Mouse (Mus musculus): ENCODE measurements around the gene C1qa. TPM values are rescaled to one million over a fixed set of nuclear protein-coding genes. Genes with fewer than 3 reads are reported as not detected.

Gene C1qa
- 20.5 and 23.0 TPM in 2 replicates for polyA plus RNA-seq (2015; fragmentation: Nextera tagmentation; extraction: Ambion mirVana)

- H3K36me3 ChIP-seq, result no peaks in the 10 kb centered on the region
- peaks cover 62% of the 10 kb centered on the region for H3K27me3 ChIP-seq
- no peak within 1 kb of the TSS for H3K9ac ChIP-seq
- no peak within 1 kb of the TSS for H3K27ac ChIP-seq
- WGBS, result 73% methylated on average over 9 of the region's 9 CpGs
- ATAC-seq (ENCODE audit: low FRiP score, low read depth), result no peak
- no peak within 1 kb of the TSS for H3K4me3 ChIP-seq
- 0 out of 2 replicates have a peak, but pooled peaks cover 9% of the 10 kb centered on the region for H3K4me1 ChIP-seq
- H3K9me3 ChIP-seq, result no peaks in the 10 kb centered on the region
- H3K4me2 ChIP-seq (replicated peaks), result no peak within 1 kb of the TSS
These were observed at the start of gene C1qa for GRCm38 (mm10) chr4:136898637-136899036. Gene C1qa (minus strand): TSS chr4:136898803.

DNA sequence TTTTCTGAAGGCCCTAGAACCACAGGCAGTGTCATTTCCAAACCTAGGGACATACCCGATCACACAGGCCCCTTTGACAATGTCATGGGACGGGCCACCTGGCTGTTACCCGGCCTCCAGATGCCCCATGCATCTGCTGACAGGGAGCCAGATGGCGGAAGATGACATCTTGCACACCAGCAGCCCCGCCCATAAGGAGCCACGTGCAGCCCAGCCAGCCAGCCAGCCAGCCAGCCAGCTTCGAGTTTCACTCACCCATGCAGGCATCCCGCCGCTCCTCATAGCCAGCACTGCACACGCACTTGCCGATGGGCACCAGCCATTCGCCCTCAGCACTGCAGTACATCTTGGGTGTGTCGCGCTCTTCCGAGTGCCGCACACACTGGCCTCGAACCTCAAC is 46.8 kb upstream of the C1qa start:
- H3K27ac ChIP-seq, result no peak overlapping the region; the same call in 1 of the 2 replicates
- H3K9ac ChIP-seq, result no peak overlapping the region
- H3K4me2 ChIP-seq (replicated peaks), result no peak overlapping the region
- no peaks in the 10 kb centered on the region for H3K9me3 ChIP-seq
- peaks cover 41% of the 10 kb centered on the region for H3K27me3 ChIP-seq
- no peak for ATAC-seq (ENCODE audit: low FRiP score, low read depth)
- no peak overlapping the region for H3K4me3 ChIP-seq
- H3K36me3 ChIP-seq, result no peaks in the 10 kb centered on the region
- H3K4me1 ChIP-seq, result peaks cover 34% of the 10 kb centered on the region
- 54% methylated on average over 17 of the region's 17 CpGs for WGBS

DNA sequence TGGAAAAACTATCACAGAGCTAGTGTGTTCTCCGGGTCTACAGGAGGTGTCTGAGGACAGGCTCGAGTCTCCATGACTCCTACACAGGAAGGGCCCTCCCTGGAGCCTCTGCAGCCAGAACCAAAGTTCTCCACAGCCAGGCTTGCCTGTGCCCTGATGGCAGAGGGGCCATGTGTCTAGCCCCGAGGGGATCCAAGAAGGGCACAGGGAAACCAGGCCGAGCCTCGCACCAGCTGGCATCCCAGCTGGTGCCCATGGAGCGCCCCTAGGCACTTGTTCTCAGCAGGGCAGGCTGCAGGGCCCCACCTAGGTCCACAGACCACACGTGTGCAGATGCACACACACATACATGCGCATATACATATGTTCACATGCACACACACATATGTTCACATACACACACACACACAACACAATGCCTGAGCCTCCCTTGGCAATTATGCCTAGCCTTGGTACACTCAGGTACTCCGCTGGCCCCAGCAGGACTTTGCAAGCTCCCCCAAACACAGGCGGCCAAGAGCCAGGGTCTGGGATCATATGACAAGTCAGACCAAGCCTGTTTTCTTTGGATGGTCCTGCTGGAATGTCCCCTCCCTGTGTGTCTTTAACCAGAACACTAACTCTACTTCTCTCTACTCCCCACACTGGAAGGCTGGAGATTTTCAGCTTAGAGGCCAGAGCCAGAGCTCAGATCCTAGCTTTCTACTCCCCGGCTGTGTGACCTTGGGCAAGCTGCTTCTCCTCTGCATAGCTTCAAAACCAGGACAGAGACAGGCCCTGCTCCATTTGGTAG is 46.2 kb upstream of the C1qa start:
- Histone ChIP-seq H3K9ac (no peak overlapping the region), H3K4me1 (peaks cover 34% of the 10 kb centered on the region), H3K27ac (no peak overlapping the region; the same call in 1 of the 2 replicates), H3K4me2 (replicated peaks) (no peak overlapping the region), H3K36me3 (no peaks in the 10 kb centered on the region), H3K9me3 (no peaks in the 10 kb centered on the region), H3K27me3 (peaks cover 46% of the 10 kb centered on the region), H3K4me3 (no peak overlapping the region)
- no peak for ATAC-seq (ENCODE audit: low FRiP score, low read depth)
- 69% methylated on average over 11 of the region's 11 CpGs for WGBS

DNA sequence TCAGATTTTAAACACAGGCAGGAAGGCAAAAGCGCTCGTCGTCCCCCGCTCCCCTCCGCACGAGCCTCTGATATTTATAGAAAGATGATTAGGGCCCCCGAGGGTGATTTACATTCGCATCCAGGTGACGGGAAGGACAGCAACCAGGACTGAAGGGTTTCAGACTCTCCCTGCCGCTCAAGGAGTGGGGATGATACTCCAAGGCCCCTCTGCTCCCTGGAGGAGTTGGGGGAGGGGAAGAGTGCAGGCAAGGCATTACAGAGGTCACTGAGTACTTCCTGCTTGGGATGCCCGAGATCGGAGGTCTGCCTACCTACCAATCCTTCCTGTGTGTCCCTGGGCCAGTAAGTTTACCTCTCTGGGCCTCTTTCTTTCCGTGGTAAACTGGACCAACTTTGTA is 44.6 kb upstream of the C1qa start:
- WGBS, result 17% methylated on average over 13 of the region's 13 CpGs
- no peaks in the 10 kb centered on the region for H3K9me3 ChIP-seq
- no peak for ATAC-seq (ENCODE audit: low FRiP score, low read depth)
- H3K4me1 ChIP-seq, result peaks cover 25% of the 10 kb centered on the region
- H3K4me3 ChIP-seq, result no peak overlapping the region
- no peak overlapping the region for H3K27ac ChIP-seq
- H3K9ac ChIP-seq, result peak overlapping the region; percentile 8; the same call in 1 of the 2 replicates
- 0 out of 2 replicates have a peak overlapping the region, but pooled peaks have one; percentile 12 for H3K4me2 ChIP-seq (replicated peaks)
- H3K36me3 ChIP-seq, result no peaks in the 10 kb centered on the region
- H3K27me3 ChIP-seq, result peaks cover 40% of the 10 kb centered on the region

GRCm38 (mm10) chr4:136942761-136943160 is 44.2 kb upstream of the C1qa start:
- Histone ChIP-seq H3K27ac (no peak overlapping the region), H3K36me3 (no peaks in the 10 kb centered on the region), H3K9ac (peak overlapping the region; percentile 8; the same call in 1 of the 2 replicates), H3K4me2 (replicated peaks) (0 out of 2 replicates have a peak overlapping the region, but pooled peaks have one; percentile 12), H3K4me1 (peaks cover 25% of the 10 kb centered on the region), H3K27me3 (peaks cover 40% of the 10 kb centered on the region), H3K4me3 (no peak overlapping the region), H3K9me3 (no peaks in the 10 kb centered on the region)
- no peak for ATAC-seq (ENCODE audit: low FRiP score, low read depth)
- WGBS, result 22% methylated on average over 18 of the region's 18 CpGs

DNA sequence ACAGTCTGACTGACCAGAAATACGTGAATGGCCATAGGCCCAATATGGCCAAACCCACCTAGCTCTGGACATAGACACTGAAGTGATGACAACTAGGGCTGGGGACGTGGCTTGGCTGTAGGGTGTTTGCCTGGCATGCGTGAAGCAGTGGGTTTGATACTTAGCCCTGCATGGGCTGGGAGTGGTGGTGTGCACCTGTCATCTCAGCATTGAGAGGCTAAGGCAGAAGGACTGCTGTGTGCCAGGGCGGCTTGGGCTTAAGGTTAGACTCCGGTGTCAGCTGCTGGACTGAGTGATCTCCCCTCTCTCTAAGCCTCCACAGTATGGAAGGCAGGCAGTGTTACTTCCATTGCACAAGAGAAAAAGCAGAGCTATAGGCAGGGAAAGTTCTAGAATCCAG is 39.3 kb upstream of the C1qa start:
- Histone ChIP-seq H3K4me1 (peaks cover 6% of the 10 kb centered on the region; the same call in 1 of the 2 replicates), H3K27ac (no peak overlapping the region), H3K27me3 (peaks cover 21% of the 10 kb centered on the region), H3K9me3 (no peaks in the 10 kb centered on the region), H3K4me3 (no peak overlapping the region), H3K36me3 (no peaks in the 10 kb centered on the region), H3K9ac (no peak overlapping the region), H3K4me2 (replicated peaks) (no peak overlapping the region)
- no peak for ATAC-seq (ENCODE audit: low FRiP score, low read depth)
- 88% methylated on average over 5 of the region's 5 CpGs for WGBS

DNA sequence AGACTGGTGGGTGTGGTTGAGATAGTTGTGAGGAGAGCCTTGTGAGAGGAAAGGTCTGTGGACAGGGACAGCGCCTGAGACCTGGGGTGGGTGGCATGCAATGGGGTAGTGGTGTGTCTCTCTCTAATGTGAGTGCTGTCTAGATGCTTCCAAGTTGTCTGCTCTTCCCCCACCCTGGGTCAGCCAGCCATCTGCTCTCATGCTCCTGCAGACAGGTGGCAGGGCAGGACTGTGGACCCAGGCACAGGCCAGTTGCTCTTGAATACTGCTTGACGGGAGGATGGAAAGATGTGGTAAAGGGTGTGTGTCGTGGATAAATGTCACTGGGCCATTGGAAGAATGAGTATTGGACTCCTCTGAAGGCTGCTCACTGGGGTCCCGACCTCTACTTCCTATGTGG is 38.7 kb upstream of the C1qa start:
- H3K4me1 ChIP-seq, result peaks cover under 1% of the 10 kb centered on the region; the same call in 1 of the 2 replicates
- 75% methylated on average over 4 of the region's 4 CpGs for WGBS
- H3K4me2 ChIP-seq (replicated peaks), result no peak overlapping the region
- H3K9me3 ChIP-seq, result no peaks in the 10 kb centered on the region
- H3K27ac ChIP-seq, result no peak overlapping the region
- no peak overlapping the region for H3K9ac ChIP-seq
- ATAC-seq (ENCODE audit: low FRiP score, low read depth), result no peak
- no peak overlapping the region for H3K4me3 ChIP-seq
- H3K27me3 ChIP-seq, result peaks cover 15% of the 10 kb centered on the region
- H3K36me3 ChIP-seq, result no peaks in the 10 kb centered on the region

DNA sequence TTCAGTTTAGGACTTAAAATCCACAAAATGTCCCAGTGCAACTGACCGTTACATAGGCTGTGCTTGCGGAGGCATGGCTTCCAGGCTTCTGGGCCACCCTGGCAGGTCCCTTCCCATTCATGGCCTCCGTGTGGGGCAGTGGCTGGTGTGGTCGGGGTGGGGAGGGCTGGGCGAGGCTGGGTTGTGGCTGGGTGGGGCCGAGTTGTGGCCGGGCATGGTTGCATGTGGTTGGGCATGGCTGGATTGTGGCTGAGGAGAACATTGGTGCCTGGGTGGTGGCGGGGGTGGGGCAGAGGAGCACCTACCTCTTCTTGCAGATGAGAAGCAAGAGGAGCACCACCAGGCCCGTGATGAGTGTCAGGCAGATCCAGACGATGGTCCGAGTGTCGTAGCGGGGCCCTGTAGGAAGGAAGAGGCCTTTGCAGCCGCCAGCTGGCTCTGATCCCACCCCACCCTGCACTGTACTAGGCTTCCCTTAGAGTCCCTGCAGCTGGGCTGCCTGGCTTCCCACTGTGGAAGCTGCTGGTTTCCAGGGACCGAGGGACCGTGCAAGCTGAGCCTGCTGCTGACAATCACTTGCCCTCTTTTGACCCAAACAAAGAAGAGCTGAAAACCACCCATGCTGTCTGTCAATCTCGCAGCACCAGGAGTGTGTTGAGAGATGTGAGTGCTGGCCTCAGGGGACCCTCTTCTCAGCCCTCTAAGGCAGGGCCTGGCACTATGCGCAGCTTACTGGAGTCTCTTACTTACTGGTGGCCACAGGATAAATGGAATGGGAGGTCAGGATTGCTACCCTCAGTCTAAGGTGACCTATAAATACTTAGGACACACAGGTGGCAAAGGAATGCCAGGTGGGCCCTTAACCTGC is 36.4 kb upstream of the C1qa start:
- ATAC-seq (ENCODE audit: low FRiP score, low read depth), result no peak
- Histone ChIP-seq H3K9me3 (no peaks in the 10 kb centered on the region), H3K4me2 (replicated peaks) (no peak overlapping the region), H3K9ac (no peak overlapping the region), H3K4me3 (no peak overlapping the region), H3K27me3 (peaks cover under 1% of the 10 kb centered on the region; the same call in 1 of the 2 replicates), H3K27ac (no peak overlapping the region), H3K4me1 (no peaks in the 10 kb centered on the region), H3K36me3 (no peaks in the 10 kb centered on the region)
- whole genome bisulfite sequencing, result 62% methylated on average over 17 of the region's 18 CpGs

- H3K4me2 ChIP-seq (replicated peaks), result no peak overlapping the region
- H3K27me3 ChIP-seq, result peaks cover 18% of the 10 kb centered on the region
- no peaks in the 10 kb centered on the region for H3K4me1 ChIP-seq
- no peak overlapping the region for H3K4me3 ChIP-seq
- H3K9ac ChIP-seq, result no peak overlapping the region
- H3K27ac ChIP-seq, result no peak overlapping the region
- H3K9me3 ChIP-seq, result no peaks in the 10 kb centered on the region
- no peak for ATAC-seq (ENCODE audit: low FRiP score, low read depth)
- 87% methylated on average over 8 of the region's 8 CpGs for WGBS
- H3K36me3 ChIP-seq, result no peaks in the 10 kb centered on the region
These were observed 31.9 kb upstream of the C1qa start for GRCm38 (mm10) chr4:136930474-136930873.

GRCm38 (mm10) chr4:136928928-136929327 is 30.3 kb upstream of the C1qa start:
- H3K27me3 ChIP-seq, result peaks cover 25% of the 10 kb centered on the region

DNA sequence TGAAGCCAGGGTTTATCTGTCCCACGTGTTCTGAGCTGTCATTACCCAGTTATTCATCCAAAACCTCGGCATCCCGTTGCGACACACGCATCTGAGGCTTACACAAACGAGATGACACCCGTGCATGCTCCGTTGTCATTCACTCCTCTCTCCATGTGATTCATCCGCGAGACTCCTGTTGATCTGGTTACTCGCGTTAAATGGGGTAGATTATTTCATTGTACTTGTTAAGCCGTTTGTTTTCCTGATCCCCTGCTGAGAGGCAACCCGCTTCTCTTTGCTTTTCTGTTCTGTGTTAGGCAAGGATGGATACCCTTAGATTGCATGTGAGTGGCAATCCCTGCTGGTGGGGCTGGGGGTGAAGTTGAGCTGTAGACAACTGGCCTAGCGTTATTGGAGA is 27.2 kb upstream of the C1qa start:
- Histone ChIP-seq H3K4me2 (replicated peaks) (no peak overlapping the region), H3K36me3 (no peaks in the 10 kb centered on the region), H3K27ac (no peak overlapping the region), H3K9me3 (no peaks in the 10 kb centered on the region), H3K27me3 (peaks cover 25% of the 10 kb centered on the region), H3K4me1 (no peaks in the 10 kb centered on the region), H3K4me3 (no peak overlapping the region), H3K9ac (no peak overlapping the region)
- WGBS, result 25% methylated on average over 15 of the region's 15 CpGs
- no peak for ATAC-seq (ENCODE audit: low FRiP score, low read depth)

More at GRCm38 (mm10) chr4:136928928-136929327, 30.3 kb upstream of the C1qa start:
- WGBS, result 14% methylated on average over 5 of the region's 5 CpGs
- H3K36me3 ChIP-seq, result no peaks in the 10 kb centered on the region
- H3K4me3 ChIP-seq, result no peak overlapping the region
- ATAC-seq (ENCODE audit: low FRiP score, low read depth), result no peak
- no peak overlapping the region for H3K9ac ChIP-seq
- H3K4me2 ChIP-seq (replicated peaks), result no peak overlapping the region
- no peaks in the 10 kb centered on the region for H3K9me3 ChIP-seq
- H3K27ac ChIP-seq, result no peak overlapping the region
- no peaks in the 10 kb centered on the region for H3K4me1 ChIP-seq

DNA sequence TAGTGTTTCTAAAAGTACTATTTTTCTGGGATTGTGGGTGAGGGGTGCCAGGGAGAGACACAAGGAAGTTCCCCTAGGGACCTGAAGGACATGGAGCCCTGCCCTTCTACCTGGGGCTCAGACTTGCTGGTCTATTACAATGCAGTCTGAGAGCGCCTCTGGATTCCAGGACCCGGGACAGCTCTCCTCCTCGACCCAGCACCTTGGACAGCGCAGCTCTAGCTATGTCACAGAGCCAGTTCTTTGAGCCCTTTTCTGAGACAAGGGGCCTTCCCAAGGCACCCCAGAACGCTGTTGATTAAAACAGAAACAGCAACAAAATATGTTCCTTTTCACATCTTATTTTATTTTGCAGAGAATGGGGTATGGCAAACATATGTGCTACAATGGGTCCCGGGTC is 25.9 kb upstream of the C1qa start:
- Histone ChIP-seq H3K9ac (no peak overlapping the region), H3K4me1 (no peaks in the 10 kb centered on the region), H3K27me3 (peaks cover 31% of the 10 kb centered on the region), H3K36me3 (no peaks in the 10 kb centered on the region), H3K4me3 (no peak overlapping the region), H3K9me3 (no peaks in the 10 kb centered on the region), H3K4me2 (replicated peaks) (no peak overlapping the region), H3K27ac (no peak overlapping the region)
- no peak for ATAC-seq (ENCODE audit: low FRiP score, low read depth)
- 5% methylated on average over 6 of the region's 6 CpGs for WGBS
